Mouse (Mus musculus) lung, postnatal 36 days (tissue): Measurements from ENCODE around the gene Nop14.

Experiments
- DNase-seq: peaks from one replicate; pipeline ENCODE4 v3.0.0; 2022; ENCODE audit warnings: mixed read lengths

Nop14 gene

DNA sequence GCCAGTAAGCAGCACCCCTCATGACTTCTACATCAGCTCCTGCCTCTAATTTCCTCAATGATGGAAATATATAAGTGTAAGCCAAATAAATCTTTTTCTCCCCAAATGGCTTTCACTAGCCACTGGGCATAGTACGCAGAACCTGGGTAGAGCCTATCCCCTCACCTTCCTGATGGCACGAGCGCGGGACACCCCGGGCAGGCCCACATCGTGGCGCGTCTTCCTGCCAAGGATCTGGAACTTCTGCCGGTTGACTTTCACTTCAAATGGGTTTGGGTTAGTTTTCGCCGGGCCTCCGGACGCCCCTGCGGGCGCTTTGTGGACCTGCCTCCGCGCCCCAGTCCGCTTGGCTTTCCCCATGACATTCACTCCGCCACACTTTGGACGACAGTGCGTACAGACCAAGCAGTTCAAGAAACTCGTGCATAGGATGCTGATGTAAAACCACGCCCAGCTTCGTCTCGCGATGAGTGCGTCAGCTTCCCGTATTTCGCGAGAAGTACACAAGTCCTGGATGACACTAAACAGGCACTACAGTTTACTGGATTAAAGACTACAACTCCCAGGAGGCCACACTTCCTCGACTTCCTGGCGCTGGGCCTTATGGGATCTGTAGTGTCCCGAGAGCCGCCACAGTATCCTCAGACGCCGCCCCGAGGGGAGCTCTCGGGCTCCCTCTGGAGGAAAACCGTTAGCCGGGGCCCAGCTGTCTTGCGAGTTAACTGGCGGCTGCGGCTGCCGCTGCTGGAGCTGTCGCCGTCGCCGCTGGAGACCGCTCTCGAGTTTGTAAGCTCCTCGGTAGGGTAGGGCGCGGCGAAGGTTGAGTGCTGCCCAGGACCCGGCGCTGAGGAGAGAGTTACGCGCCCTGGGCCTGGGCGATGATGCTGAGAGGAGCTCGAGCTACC is at the start of gene Nop14, which contains the start of gene Grk4:
Gene Nop14, minus strand, starts transcription at position 463 of the 905 bp plus-strand sequence.
Gene Grk4, plus strand, starts transcription at position 694 of the 905 bp plus-strand sequence.
- DNase-seq = peak; percentile 100

DNA sequence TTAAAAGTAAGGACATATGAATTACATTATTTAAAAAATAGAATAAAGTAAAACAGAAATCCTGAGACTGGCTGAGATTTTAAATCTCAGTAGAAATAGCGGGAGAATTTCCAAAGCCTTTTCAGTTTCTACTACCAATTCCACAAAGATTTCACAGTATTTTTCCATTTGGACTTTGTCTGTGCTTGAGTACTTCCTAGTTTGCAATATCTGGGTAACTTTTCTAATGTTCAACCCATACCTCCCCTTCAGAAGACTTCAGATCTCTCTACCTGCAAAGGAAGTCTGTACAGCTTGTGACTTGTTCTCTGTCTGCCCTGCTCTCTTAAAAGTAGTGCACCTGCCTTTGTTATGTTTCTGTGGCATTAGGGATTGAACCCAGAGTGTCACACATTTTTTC is 48.5 kb upstream of the Nop14 start:
- DNase-seq = no peak

- no peak for DNase-seq
Observed at GRCm38 (mm10) chr5:34695521-34695920, 35.6 kb upstream of the Nop14 start.

GRCm38 (mm10) chr5:34692782-34693181 is 32.8 kb upstream of the Nop14 start:
- DNase-seq = no peak

- no peak for DNase-seq
Observed at GRCm38 (mm10) chr5:34689868-34690267, 29.9 kb upstream of the Nop14 start.

DNA sequence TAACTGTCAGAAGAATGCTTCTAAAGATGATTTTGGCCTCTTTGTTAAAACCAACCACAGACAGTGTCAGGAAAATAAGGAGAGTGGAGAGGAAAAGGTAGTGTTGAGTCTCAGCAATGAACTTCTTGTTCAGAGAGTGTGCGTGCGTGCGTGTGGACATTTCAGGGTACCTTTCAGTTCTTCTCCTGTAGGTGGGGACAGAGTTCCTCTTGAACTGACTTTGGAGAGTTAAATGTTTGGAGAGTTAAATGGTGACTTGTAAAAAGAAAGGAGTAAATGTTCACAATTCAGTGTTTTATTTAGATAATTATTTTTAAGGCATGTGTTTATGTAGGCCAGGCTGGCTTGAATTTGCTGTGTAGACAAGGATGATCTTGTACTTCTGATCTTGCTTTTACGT is 10.3 kb upstream of the Nop14 start:
- DNase-seq = no peak

GRCm38 (mm10) chr5:34669493-34669892 is 9.5 kb upstream of the Nop14 start:
- no peak for DNase-seq

GRCm38 (mm10) chr5:34663231-34663630 is 3.3 kb upstream of the Nop14 start:
- DNase-seq = no peak

DNA sequence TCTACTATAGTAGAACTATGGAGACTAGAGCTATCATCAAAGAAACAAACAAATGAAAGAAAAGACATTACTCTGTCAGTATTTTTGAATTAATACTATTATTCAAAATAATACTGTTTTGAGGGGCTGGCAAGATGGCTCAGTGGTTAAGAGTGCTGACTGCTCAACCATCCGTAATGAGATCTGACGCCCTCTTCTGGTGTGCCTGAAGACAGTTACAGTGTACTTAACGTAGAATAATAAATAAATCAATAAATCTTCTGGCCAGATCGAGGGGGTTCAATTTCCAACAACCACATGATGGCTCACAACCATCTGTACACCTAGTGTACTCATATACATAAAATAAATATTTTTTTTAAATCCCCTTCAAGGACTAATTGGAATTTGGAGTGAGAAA is 2.0 kb upstream of the Nop14 start:
- no peak for DNase-seq

- DNase-seq = no peak
Observed at GRCm38 (mm10) chr5:34660591-34661130, 713 bp upstream of the Nop14 start.

GRCm38 (mm10) chr5:34657556-34657955 is 2.4 kb downstream of the Nop14 start:
- no peak for DNase-seq

GRCm38 (mm10) chr5:34654881-34655280 is 5.1 kb downstream of the Nop14 start:
- no peak for DNase-seq

- DNase-seq = no peak
Observed at GRCm38 (mm10) chr5:34652961-34653360, 7.0 kb downstream of the Nop14 start.

- peak; percentile 86 for DNase-seq
Observed at GRCm38 (mm10) chr5:34647581-34647980, 12.4 kb downstream of the Nop14 start.

DNA sequence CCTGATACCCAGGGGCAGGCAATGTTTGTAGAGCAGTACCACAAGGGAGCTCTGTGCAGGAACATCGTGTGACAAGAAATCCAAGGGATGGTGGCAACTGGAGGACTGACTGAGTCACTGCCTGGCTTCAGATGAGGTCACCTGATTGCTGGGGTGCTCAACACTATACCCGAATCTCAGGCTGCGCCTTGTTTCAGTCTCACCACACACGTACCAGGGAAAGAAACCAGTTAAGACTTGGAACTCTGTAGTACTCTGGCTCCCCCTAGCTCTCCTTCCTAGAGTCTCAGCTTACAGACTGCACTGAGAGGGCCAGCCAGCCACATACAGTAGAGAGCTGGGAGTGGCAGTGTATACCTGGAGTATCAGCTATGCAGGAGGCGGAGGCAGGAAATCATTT is 17.0 kb downstream of the Nop14 start:
- peak; percentile 78 for DNase-seq

DNA sequence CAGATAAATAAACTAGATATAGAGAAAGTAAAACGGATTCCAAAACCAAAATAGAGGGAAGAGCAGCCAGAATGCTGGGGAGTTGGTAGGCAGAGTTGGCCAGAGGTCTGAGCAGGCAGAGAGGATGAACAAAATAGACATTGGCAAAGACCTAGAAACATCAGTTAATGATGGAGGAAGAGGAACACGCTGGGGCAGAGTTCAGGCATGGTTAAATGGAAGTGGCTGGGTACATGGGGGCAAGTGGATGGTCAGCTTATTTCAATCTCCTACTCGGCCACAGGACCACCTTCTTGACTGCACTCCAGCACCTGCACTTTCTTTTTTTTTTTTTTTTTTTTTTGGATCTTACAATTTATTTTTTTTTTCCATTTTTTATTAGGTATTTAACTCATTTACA is 18.0 kb downstream of the Nop14 start:
- no peak for DNase-seq

- no peak for DNase-seq
Observed at GRCm38 (mm10) chr5:34637591-34638156, 22.3 kb downstream of the Nop14 start.

DNA sequence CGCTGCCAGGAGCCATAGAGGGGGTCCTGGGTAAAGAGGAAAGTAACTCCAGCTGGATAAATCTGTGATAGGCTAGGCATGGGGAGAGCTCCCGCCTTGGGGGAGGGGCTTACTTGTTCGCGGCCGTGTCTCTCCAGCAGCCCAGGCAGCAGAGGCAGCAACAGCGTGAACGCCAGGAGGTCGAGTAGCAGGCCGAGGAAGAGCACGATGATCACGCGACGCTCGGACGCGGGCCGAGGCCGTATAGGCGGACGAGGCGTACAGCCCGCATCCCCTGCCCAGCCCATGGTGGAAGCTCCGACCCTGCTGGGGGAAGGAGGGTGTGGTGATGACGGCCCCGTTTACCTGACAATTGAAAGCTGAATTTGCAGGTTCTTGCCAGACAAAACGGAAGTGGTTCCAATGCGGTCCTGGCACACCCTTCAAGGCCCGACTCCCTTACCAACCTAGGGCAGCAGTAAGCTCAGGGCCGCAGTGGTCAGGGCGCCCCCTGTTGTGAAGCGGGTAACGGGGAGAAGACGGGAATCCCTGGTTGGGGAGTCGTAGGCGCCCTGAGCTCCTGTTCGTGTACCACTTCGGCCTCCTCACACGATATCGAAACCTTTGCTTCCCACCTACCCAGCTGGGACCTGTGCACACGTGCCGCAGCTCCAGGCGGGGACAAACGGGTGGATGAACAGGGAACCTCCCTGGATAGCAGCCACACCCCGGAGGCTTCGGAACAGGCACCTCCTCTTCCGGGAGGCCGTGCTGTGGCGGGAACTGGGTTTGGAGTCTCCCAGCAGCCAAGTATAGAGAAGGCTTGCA is 23.3 kb downstream of the Nop14 start, which contains the start of gene Mfsd10:
Gene Mfsd10, minus strand, starts transcription at position 732 of the 807 bp plus-strand sequence.
- peak; percentile 87 for DNase-seq

DNA sequence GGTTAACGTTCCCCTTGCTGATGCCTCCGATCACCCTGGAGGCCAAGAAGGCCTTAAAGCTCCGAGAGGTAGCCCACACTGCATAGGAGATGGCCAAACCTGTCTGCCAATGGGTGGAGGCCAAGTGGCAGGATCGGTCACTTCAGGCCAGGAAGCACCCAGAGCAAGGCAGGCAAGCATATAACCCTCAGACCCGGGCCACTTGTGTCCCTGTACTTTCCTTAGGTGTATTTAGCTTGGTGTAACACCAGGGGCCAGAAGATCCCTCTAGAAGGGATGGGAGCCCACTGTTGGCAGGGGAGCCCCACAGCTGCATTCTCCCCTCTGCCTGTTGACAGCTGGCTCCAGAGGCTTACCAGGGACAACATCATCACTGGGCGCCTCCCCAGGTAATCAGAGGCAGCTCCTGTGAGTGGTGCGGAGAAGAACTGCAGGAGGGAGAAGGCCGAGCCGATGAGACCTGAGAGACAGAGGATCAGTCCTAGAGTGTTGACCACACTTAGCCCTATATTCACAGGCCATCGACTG is 24.2 kb downstream of the Nop14 start:
- DNase-seq = no peak

DNA sequence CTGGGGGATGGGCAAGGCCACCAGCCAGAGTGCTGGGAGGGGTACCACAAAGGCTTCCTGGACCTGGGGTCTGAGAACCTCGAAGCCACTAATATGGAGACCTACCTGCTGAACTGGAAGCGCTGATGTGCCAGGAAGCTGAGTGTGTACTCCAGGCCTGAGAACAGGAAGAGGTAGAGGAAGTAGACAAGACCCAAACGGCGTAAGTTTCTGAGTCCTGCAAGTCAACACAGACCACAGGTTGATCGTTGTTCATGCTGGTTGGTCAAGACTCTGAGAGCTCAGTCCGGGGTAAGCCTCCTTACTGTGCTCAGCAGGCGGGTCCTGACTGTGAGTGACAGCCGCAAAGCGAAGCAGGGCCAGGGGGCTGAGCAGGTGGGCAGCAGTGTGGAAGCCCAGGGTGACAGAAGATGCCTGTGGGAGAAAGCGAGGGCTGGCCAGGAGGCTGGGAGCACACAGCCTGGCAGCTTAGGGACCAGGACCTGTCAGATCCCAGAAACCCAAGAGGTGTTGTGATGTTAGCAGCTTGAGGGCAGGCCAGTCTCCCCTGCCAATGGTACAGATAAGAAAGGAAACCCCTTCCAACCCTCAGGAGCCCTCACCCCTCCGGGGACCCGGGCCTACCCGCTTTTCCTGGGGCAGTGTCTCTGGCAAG is 25.1 kb downstream of the Nop14 start:
- peak; percentile 10 for DNase-seq

DNA sequence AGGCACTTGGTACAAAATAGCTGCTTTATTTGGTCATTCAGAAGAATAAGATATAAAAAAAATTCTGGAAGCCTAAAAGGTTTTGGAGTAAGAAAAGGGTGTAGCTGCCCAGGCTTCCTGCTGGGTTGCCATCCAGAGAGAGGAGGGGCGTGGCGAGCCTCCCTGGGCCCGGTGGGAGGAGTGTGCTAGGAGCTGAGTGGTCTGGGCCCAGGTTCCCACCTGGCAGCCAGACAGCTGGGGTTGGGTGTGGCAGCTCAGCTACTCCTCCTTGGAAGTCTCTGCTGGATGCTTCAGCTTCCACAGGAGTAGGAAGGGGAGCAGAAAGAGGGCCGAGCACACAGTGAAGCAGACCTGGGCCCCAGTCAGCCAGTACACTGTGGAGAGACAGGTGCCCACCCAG is 26.3 kb downstream of the Nop14 start:
- peak; percentile 65 for DNase-seq

GRCm38 (mm10) chr5:34632996-34633395 is 27.0 kb downstream of the Nop14 start:
- DNase-seq = no peak
